Mouse (Mus musculus): ENCODE measurements at regions not wholly inside any gene's neighbourhood (a gene's known extent, or its start where the extent isn't known, plus 50 kb on each side); places are given as distances from the start of the nearest gene placed in this dataset.

GRCm38 (mm10) chr15:10838584-10839288, 113.4 kb upstream of the C1qtnf3 start:
- no peak for DNase-seq (ENCODE audit: low spot score in 2 of 2)

DNA sequence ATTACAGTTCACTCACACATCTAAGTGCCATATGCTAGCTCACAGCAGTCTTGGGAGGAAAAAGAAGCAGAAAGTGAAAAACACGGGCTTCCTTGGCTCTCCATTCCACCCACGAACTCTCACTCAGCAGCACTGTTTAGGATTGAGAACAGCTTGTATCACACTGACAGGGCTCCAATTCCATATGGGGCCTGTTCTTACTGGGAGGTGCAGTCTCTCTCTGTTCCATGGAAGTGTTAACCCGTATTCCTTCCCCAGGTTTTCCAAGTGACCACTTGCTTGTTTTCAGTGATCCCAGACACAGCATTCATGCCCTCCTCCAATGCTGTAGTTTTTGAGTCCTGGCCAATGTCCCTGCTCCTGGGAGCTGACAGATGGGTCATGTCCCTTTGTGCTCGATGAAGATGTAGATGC, 111.5 kb upstream of the C1qtnf3 start:
- DNase-seq (ENCODE audit: low spot score in 2 of 2) = peak; percentile 75

DNA sequence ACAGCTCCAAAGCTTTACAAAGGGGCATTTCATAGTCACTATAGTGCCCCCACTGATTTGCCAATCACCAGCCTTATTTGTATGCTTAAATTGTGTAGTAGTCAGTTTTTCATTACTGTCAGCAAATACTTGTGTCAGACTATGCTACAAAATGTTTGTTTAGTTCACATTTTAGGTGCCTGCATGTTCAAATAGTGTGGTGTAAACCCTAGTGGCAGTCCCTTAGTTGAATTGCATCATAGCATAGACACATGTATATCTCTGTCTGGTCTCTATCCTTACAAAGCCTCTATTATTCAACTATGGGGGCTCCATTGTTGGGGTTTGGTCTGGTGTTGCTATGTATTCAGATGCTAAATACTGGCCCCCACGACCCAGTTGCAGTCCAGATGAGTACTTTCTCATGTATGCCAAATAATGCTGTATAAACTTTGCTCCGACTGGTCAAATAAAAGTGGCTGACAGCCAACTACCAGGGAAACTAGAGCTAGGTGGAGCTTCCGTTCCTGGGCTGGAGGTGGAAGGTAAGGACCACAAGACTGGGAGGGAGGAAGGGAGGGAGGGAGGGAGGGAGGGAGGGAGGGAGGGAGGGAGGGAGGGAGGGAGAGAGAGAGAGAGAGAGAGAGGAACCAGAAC, 109.0 kb upstream of the C1qtnf3 start:
- no peak for DNase-seq (ENCODE audit: low spot score in 2 of 2)

DNA sequence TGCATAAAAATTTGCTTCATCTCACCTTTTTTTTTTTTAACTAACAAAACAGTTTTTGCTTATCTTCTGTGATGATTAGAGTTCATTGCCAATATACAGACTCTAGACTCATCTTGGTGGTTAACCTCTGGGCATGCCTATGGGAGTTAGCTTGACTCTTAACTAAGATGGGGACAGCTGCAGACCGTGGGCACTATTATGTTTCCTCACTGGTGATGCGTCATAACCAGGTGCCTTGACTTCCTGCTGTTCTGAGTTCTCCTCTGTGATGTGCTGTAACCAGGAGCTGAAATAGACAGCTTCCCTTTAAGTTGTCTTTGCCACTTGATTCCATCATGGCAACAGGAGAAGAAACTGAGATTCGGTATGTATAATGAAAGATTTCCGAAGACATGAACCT, 105.4 kb upstream of the C1qtnf3 start:
- no peak for DNase-seq (ENCODE audit: low spot score in 2 of 2)

DNA sequence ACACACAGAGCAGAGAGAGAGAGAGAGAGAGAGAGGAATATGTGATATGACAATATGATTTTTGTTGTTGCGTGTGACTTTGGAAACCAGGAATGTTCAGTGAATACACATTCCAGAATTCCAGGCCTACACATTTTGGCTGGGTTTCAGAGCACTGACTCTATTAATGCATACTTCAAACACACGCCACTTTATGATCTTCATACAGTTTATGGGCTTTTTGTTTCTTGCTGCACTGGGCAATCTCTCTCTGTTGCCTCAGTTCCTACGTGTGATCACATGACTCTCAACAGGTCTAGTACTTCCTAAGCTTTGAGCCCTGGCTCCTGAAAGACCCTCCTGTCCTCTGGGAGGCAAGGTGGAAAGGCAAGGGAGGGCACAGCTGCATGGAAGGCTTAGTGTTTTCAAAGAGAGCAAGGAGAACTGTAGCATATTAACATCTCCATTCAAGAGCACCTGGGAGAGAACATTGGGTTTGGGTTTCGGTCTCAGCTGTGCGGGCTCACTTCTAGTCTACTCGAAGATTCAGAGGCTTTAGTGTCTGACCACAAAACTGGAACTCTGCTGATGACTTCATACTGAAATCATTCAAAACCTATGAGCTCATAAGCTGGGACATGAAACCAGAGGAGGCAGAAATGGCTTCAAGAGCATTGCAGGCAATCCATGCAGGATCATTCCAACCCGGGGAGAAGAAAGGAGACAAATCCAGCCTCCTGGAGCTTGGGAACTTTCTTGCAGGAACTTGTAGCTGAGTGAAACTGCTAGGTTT, 87.9 kb upstream of the C1qtnf3 start:
- no peak for DNase-seq (ENCODE audit: low spot score in 2 of 2)

DNA sequence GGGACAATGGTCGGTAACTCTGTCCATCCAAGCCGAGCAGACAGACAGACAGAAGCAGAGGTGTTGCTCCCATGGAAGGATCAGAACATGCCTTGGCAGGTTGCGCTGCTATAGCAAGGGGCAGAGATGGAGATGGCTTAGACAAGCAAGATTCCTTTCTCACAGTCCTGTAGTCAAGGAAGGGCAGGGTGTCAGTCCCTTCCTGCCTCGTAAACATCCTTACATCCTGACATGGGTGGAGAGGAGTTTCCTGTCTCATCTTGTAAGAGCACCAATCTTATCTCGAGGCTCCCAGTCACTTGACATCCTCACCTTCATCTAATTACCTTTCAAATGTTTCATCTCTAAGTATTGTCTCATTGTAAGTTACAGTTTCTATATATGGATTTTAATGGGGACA, 87.0 kb upstream of the C1qtnf3 start:
- no peak for DNase-seq (ENCODE audit: low spot score in 2 of 2)

DNA sequence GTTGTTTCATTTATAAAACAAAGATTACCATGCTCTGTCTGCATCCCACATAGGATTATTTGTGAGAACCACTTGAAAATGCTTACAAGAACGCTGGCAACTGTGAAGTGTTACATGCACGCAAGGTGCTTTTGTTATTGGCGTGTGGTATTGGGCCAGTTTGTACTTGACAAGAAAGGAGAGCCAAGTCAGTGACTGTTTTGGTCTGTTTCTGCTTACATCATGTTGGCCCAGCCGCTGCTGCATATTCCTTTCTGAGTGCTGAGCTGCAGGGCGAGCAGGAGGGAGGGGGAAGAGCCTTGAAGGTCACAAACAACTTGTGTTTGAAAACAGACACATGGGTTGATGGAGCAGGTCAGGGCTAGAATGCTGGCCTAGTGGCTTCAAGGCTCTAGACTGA, 85.3 kb upstream of the C1qtnf3 start:
- DNase-seq (ENCODE audit: low spot score in 2 of 2) = no peak

- peak in 1 of 2 experiments; percentile 19 for DNase-seq (ENCODE audit: low spot score in 2 of 2)
Observed at GRCm38 (mm10) chr15:10868115-10868514, 84.0 kb upstream of the C1qtnf3 start.

DNA sequence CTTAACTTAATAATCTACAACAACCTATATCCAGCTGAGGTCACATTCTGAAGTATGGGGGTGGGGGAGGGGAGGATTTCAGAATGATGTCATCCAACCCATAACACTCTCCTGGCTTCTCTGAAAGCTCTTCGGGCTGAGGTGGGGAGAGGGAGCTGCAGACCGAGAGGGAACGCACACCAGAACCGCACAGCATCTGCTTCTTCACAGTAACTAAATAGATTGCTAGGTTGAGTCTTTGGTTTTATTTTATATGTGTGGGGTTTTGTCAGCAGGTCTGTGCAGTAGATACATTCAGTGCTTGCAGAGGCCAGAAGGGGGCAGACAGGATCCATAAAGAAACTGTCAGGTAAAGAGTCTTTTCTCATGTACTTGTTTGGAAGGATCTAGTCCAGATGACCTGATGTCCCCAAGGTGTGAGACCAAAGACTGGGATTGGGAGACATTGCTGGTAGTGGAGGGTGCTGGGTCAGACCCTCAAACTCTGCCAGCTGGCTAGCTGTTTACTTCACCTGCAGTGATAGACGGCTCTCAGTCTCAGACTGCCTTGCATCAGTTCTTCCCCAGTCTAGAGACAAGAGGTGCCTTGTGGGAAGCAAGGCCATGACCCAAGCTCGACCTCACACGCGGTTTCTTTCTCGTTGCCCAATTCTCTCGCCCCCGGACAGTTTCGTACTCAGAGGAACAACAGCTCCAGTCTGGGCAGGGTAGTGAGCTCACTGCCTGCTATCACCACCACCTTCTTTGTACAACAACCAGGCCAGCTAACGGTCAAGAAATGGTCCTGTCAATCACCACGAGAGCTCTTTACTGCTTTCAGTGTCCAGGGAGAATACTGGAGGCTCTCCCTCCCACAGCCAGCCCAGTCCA, 83.2 kb upstream of the C1qtnf3 start:
- no peak for DNase-seq (ENCODE audit: low spot score in 2 of 2)

DNA sequence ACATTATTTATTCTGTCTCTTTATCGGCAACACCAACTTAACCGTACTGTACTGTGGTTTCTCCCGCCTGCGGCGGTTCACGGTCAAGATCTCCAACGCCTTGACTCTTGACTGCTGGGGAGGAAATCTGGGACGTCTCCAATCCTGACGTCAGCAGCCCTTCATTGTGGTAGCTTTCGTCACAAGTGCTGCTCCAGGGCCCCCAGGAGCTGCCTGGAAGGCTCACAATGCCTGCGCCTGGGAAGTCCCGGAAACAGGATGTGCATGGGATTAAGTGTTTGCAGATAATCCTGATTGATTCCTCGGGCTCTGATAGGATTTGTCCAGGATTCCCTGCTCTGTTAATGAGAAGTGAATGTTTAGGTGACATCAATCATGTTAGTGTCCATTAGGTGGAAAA, 82.3 kb upstream of the C1qtnf3 start:
- no peak for DNase-seq (ENCODE audit: low spot score in 2 of 2)

GRCm38 (mm10) chr15:10872322-10872967, 79.7 kb upstream of the C1qtnf3 start:
- no peak for DNase-seq (ENCODE audit: low spot score in 2 of 2)

DNA sequence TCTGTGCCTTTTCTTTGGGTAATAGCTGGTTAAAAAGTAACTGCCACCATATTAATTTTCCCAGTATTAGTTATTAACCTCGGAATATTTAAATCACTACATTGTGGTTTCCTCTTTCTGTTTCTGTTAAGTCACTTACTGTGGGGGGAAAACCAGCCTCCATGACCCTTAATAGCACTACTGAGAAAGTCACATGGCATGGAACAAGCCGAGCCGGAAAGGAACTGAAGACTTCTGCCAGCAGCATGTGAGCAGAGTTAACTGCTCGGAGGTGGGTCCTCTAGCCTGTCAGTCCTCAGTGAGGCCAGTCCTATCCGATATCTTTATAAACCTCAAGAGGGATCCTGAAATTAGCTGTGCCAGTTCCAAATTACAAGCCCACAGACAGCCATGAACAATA, 75.8 kb upstream of the C1qtnf3 start:
- no peak for DNase-seq (ENCODE audit: low spot score in 2 of 2)

GRCm38 (mm10) chr15:10881726-10882125, 70.4 kb upstream of the C1qtnf3 start:
- no peak for DNase-seq (ENCODE audit: low spot score in 2 of 2)

DNA sequence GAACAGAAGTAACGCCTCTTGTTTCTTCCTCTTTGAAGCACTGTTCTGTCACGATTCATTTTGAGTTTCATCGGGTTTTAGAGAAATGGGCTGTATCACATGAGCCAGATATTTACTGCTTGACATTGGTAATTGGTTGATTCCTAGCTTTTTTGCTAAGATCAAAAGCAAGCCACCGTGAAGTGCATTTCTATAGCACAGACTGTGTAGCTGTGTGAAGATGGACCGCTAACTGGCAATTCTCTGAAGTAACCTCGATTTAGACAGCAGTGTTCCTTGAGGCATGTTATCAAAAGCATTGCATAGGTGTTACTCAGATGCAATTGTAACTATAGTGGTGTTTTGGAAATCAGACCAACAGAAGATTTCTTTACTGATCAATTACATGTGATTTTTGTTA, 64.1 kb upstream of the C1qtnf3 start:
- DNase-seq (ENCODE audit: low spot score in 2 of 2) = no peak

DNA sequence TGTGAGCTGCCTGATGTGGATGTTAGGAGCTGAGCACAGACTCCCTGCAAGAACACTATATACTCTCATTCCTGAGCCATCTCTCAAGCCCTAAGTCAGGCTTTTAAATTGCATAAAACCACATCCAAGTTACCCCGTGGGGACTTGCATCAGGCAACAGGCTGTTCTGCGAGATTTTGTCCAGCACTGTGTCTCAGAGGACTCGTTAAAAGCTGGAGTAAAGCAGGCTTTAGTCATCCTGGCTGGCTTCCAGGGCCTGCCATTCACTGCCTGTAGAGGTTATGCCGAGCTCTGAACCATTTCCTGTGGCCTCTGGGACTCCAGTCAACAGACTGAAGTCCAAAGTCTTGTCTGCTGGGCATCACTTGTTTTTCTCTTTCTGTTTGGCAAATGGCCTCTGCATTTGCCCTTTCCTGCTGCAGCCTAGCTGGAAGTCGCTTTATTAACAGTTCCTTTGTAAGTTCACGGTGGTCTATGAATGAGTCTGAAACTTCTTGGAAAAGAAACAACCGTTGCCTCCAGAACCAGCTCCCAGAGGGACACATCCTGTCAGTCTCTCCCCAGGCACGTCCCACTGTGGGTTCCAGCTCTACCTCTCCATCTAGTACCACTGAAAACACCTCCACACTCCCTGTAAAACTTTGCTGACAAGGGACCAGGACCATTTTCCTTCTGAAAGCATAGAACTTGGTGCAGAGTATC, 61.8 kb upstream of the C1qtnf3 start:
- no peak for DNase-seq (ENCODE audit: low spot score in 2 of 2)

- no peak for DNase-seq (ENCODE audit: low spot score in 2 of 2)
Observed at GRCm38 (mm10) chr15:10898309-10898708, 53.8 kb upstream of the C1qtnf3 start.

GRCm38 (mm10) chr15:10898715-10899486, 53.2 kb upstream of the C1qtnf3 start:
- DNase-seq (ENCODE audit: low spot score in 2 of 2) = no peak

DNA sequence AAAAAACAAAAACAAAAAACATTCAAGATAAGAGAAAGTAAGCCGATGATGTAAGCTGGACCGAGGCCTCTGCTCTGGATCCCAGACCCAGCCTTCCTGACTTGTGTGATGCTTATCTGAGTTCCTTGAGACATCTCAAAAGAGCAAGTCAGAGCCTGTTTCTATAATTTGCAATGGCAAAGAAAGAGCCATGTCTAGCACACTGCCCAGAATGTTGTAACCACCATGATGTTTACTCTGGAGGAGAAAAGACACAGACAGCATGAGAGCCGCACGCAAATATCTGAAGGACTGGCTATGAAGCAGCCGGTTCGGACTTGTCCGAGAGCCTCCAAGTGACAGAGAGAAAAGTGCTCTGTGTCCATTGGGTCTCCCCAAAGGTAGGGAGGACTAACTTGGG, 52.2 kb upstream of the C1qtnf3 start:
- DNase-seq (ENCODE audit: low spot score in 2 of 2) = no peak

GRCm38 (mm10) chr15:10901075-10901474, 51.1 kb upstream of the C1qtnf3 start:
- DNase-seq (ENCODE audit: low spot score in 2 of 2) = peak; percentile 41 to 58

DNA sequence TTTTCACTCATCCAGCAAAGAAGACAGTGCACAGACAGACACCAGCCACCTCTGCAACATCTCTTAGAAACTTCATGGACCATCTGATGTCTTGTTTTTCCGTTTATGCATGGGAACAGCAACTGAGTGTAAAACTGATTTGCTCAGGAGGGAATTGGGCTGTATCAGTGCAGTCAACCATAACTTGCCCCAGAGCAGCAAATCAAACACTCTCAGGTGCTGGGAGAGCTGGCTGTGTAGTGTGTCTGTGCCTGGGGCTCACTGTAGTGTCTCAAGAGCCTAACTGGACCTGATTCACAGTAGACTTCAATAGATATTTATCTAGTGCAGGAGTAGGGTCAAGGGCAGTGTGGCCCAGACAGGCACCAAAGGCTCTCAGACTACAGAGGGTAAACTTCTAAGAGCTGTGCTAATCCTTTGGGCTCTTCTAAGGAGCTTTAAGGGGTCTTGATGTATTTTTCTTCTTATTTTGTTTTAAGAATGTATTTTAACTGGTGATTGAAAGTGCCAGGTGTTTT, 50.3 kb upstream of the C1qtnf3 start:
- no peak for DNase-seq (ENCODE audit: low spot score in 2 of 2)
